18 mouse cellular contexts compared by ENCODE assay signal in genomic region chr16:91985211-91985610, GRCm38 (mm10).
A peak's percentile ranks its signal among the peaks of the same experiment; 100 is the strongest.
DNase-seq lines count a peak whose midpoint lies in the region; ATAC-seq and TF ChIP-seq lines count a peak whose summit lies in the region.
"Had no signal": no experiment of that assay in that cellular context is flagged by ENCODE, and none has a peak within 500 bp of the region (broad histone marks: within the 10 kb centered on the region; RNA-seq: fewer than 3 reads in every experiment).

No protein-coding gene starts in this region.

- TF ChIP-seq POLR2A in testis, adult 2 months (IDR thresholded peaks at IDR 0.05; ENCODE audit: control insufficient read depth, low read depth, low read length) = no peak

- DNase-seq in testis, postnatal 10 days (ENCODE audit: low spot score) = no peak
- DNase-seq in kidney, postnatal 25 days = peak; percentile 43 to 76
- no peak for DNase-seq in adipocyte (ENCODE audit: low spot score)
- DNase-seq in heart, adult 18-20 months = no peak
- DNase-seq: adrenal gland, adult 8-10 months; adrenal gland, postnatal 36 days; cerebellum, adult 8-10 months; cerebellum, postnatal 14 days; embryo, embryonic 11 days; gastrocnemius, postnatal 14 days; heart, postnatal 36 days had no signal

- peak overlapping the region; percentile 91 for H3K4me3 ChIP-seq in testis, adult 2 months (ENCODE audit: control insufficient read depth, low read depth, low read length)
- no peak overlapping the region for H3K4me3 ChIP-seq in kidney, embryonic 16.5 days (ENCODE audit: low read length)
- H3K4me3 ChIP-seq: embryonic facial prominence, embryonic 12.5 days; forebrain, embryonic 12.5 days; heart, embryonic 13.5 days; hindbrain, embryonic 15.5 days had no signal

- 84% methylated on average over 12 of the region's 12 CpGs for WGBS in kidney, embryonic 16.5 days

- no peak for TF ChIP-seq CTCF in testis, adult 2 months (IDR thresholded peaks at IDR 0.05; ENCODE audit: control insufficient read depth, insufficient read depth, insufficient replicate concordance, low read depth, low read length)

- H3K36me3 ChIP-seq in testis, adult 2 months (ENCODE audit: control insufficient read depth, insufficient read depth, low read length) = no peaks in the 10 kb centered on the region
- no peaks in the 10 kb centered on the region for H3K36me3 ChIP-seq in kidney, embryonic 16.5 days (ENCODE audit: insufficient read depth, low read length)
- H3K36me3 ChIP-seq: embryonic facial prominence, embryonic 12.5 days; forebrain, embryonic 12.5 days; heart, embryonic 13.5 days; hindbrain, embryonic 15.5 days had no signal

- H3K4me1 ChIP-seq in testis, adult 2 months (ENCODE audit: control insufficient read depth, insufficient read depth, low read length) = peaks cover 15% of the 10 kb centered on the region
- no peaks in the 10 kb centered on the region for H3K4me1 ChIP-seq in kidney, embryonic 16.5 days (ENCODE audit: insufficient read depth, low read length)
- H3K4me1 ChIP-seq: embryonic facial prominence, embryonic 12.5 days; forebrain, embryonic 12.5 days; hindbrain, embryonic 15.5 days had no signal

- no peaks in the 10 kb centered on the region for H3K27me3 ChIP-seq in testis, adult 2 months (ENCODE audit: control insufficient read depth, insufficient read depth, low read length)
- no peaks in the 10 kb centered on the region for H3K27me3 ChIP-seq in kidney, embryonic 16.5 days (ENCODE audit: insufficient read depth, low read length)
- H3K27me3 ChIP-seq: embryonic facial prominence, embryonic 12.5 days; forebrain, embryonic 12.5 days; heart, embryonic 13.5 days; hindbrain, embryonic 15.5 days had no signal

- ATAC-seq in kidney, embryonic 16.5 days (ENCODE audit: low FRiP score, low TSS enrichment) = peak; percentile 30; the same call in 1 of the 2 replicates
- ATAC-seq: forebrain, embryonic 16.5 days had no signal

- H3K4me2 ChIP-seq in kidney, embryonic 16.5 days (replicated peaks; ENCODE audit: low read depth, low read length) = no peak overlapping the region
- H3K4me2 ChIP-seq: embryonic facial prominence, embryonic 12.5 days; forebrain, embryonic 12.5 days; heart, embryonic 13.5 days; hindbrain, embryonic 15.5 days had no signal

- peak overlapping the region; percentile 97 for H3K27ac ChIP-seq in testis, adult 2 months (ENCODE audit: control insufficient read depth, insufficient read depth, low read depth, low read length)
- H3K27ac ChIP-seq in kidney, embryonic 16.5 days (ENCODE audit: low read length) = no peak overlapping the region
- H3K27ac ChIP-seq: embryonic facial prominence, embryonic 12.5 days; forebrain, embryonic 12.5 days; heart, embryonic 13.5 days; hindbrain, embryonic 15.5 days had no signal

- H3K9me3 ChIP-seq in kidney, embryonic 16.5 days (ENCODE audit: low read length) = no peaks in the 10 kb centered on the region
- H3K9me3 ChIP-seq: embryonic facial prominence, embryonic 12.5 days; forebrain, embryonic 12.5 days; heart, embryonic 13.5 days; hindbrain, embryonic 15.5 days had no signal

- no peak overlapping the region for H3K9ac ChIP-seq in kidney, embryonic 16.5 days (replicated peaks; ENCODE audit: low read length)
- H3K9ac ChIP-seq: embryonic facial prominence, embryonic 12.5 days; forebrain, embryonic 12.5 days; heart, embryonic 13.5 days; hindbrain, embryonic 15.5 days had no signal

Comparison
In these comparisons a context has a peak if more than half of its experiments do, and no peak if none do; other contexts are left out.
1. DNase-seq: peak in kidney, postnatal 25 days (2 of 2); none in testis, postnatal 10 days (single experiment), adipocyte (single experiment) and heart, adult 18-20 months (0 of 2).